Mouse (Mus musculus): ENCODE results near the gene Atg2b. TPM values are rescaled to one million over a fixed set of nuclear protein-coding genes. Genes with fewer than 3 reads are reported as not detected.

Gene Atg2b
- total RNA-seq, 2 experiments from 2014 or later, result 14.1 to 16.2 TPM

GRCm38 (mm10) chr12:105598503-105598902 is 86.5 kb downstream of the Atg2b start:
- peak; percentile 69 for ATAC-seq (ENCODE audit: poor library complexity, severe bottlenecking)

GRCm38 (mm10) chr12:105597135-105597534 is 87.9 kb downstream of the Atg2b start:
- no peak for ATAC-seq (ENCODE audit: poor library complexity, severe bottlenecking)

- ATAC-seq (ENCODE audit: poor library complexity, severe bottlenecking), result no peak
These were observed 91.5 kb downstream of the Atg2b start for GRCm38 (mm10) chr12:105593471-105593870.

GRCm38 (mm10) chr12:105592361-105592761 is 92.7 kb downstream of the Atg2b start:
- ATAC-seq (ENCODE audit: poor library complexity, severe bottlenecking), result no peak

GRCm38 (mm10) chr12:105590786-105591185 is 94.2 kb downstream of the Atg2b start:
- ATAC-seq (ENCODE audit: poor library complexity, severe bottlenecking), result no peak

- ATAC-seq (ENCODE audit: poor library complexity, severe bottlenecking), result no peak
These were observed 97.5 kb downstream of the Atg2b start for GRCm38 (mm10) chr12:105587526-105587925.

- ATAC-seq (ENCODE audit: poor library complexity, severe bottlenecking), result peak; percentile 80
These were observed 100.2 kb downstream of the Atg2b start for GRCm38 (mm10) chr12:105584851-105585250.

- peak; percentile 85 for ATAC-seq (ENCODE audit: poor library complexity, severe bottlenecking)
These were observed 101.5 kb downstream of the Atg2b start for GRCm38 (mm10) chr12:105583484-105583883.

GRCm38 (mm10) chr12:105582486-105582885 is 102.5 kb downstream of the Atg2b start:
- no peak for ATAC-seq (ENCODE audit: poor library complexity, severe bottlenecking)

GRCm38 (mm10) chr12:105580490-105580889 is 104.5 kb downstream of the Atg2b start:
- ATAC-seq (ENCODE audit: poor library complexity, severe bottlenecking), result no peak

GRCm38 (mm10) chr12:105574356-105574755 is 110.7 kb downstream of the Atg2b start:
- ATAC-seq (ENCODE audit: poor library complexity, severe bottlenecking), result no peak

- ATAC-seq (ENCODE audit: poor library complexity, severe bottlenecking), result no peak
These were observed 112.4 kb downstream of the Atg2b start for GRCm38 (mm10) chr12:105572622-105573021.

- ATAC-seq (ENCODE audit: poor library complexity, severe bottlenecking), result no peak
These were observed 113.1 kb downstream of the Atg2b start for GRCm38 (mm10) chr12:105571867-105572266.

Other genes starting within 250 kb of the Atg2b start
- gene D430019H16Rik, start 231.4 kb downstream of the Atg2b start, total RNA-seq (2015), result not detected in 2 replicates
- gene D430019H16Rik, start 231.4 kb downstream of the Atg2b start, total RNA-seq (2017), result 0.04 TPM in 1 of 2 replicates, not detected in the other
- not detected in 2 replicates for gene Bdkrb2, start 122.0 kb downstream of the Atg2b start, total RNA-seq (2015)
- gene Bdkrb2, start 122.0 kb downstream of the Atg2b start, total RNA-seq (2017), result not detected in 2 replicates
- gene Bdkrb1, start 82.1 kb downstream of the Atg2b start, total RNA-seq (2015), result not detected in 2 replicates
- gene Bdkrb1, start 82.1 kb downstream of the Atg2b start, total RNA-seq (2017), result not detected in 2 replicates
- gene Gskip, start 382 bp downstream of the Atg2b start, total RNA-seq (2015), result 20.7 and 26.4 TPM in 2 replicates
- 14.1 and 14.6 TPM in 2 replicates for gene Gskip, start 382 bp downstream of the Atg2b start, total RNA-seq (2017)
- 0.38 TPM in 1 of 2 replicates, not detected in the other for gene Ak7, start 20.8 kb upstream of the Atg2b start, total RNA-seq (2015)
- gene Ak7, start 20.8 kb upstream of the Atg2b start, total RNA-seq (2017), result 0.07 TPM in 1 of 2 replicates, not detected in the other
- 218 and 251 TPM in 2 replicates for gene Papola, start 99.5 kb upstream of the Atg2b start, total RNA-seq (2015)
- 129 and 148 TPM in 2 replicates for gene Papola, start 99.5 kb upstream of the Atg2b start, total RNA-seq (2017)

Data from megakaryocyte, adult 5-6 weeks (primary cell).